Mouse (Mus musculus) limb, embryonic 10.5 days (tissue): ENCODE data around the gene A830018L16Rik. TPM values are rescaled to one million over a fixed set of nuclear protein-coding genes. Genes with fewer than 3 reads are reported as not detected.
"Not testable (repeated sequence)": the region's sequence is repeated elsewhere in the genome, so short reads cannot be mapped to it uniquely, and the experiment has no call there.

Source experiments
- DNase-seq: peaks from one replicate; pipeline ENCODE4 v3.0.0-alpha.2; 2017; ENCODE audit warnings: low spot score
- H3K27ac ChIP-seq: fragments of 300-500 bp; sonication (generic); 2 replicates; pipeline ENCODE4 v1.5.1; 2016; ENCODE audit warnings: mild to moderate bottlenecking
- H3K27me3 ChIP-seq: fragments of 300-500 bp; sonication (generic); 2 replicates; pipeline ENCODE4 v1.6.1; 2016; ENCODE audit warnings: low read depth, mild to moderate bottlenecking; ENCODE audit not compliant: poor library complexity, severe bottlenecking
- H3K36me3 ChIP-seq: fragments of 300-500 bp; sonication (generic); 2 replicates; pipeline ENCODE4 v1.6.1; 2016; ENCODE audit warnings: mild to moderate bottlenecking, moderate library complexity
- H3K4me1 ChIP-seq: fragments of 300-500 bp; sonication (generic); 2 replicates; pipeline ENCODE4 v1.6.1; 2016
- H3K4me3 ChIP-seq: fragments of 300-500 bp; sonication (generic); 2 replicates; pipeline ENCODE4 v1.5.1; 2016; ENCODE audit warnings: mild to moderate bottlenecking, moderate library complexity
- H3K9me3 ChIP-seq: fragments of 300-500 bp; sonication (generic); replicated peaks from 2 replicates; pipeline ENCODE4 v1.6.1; 2016; ENCODE audit warnings: mild to moderate bottlenecking
- WGBS: fragments of 180-500 bp; shearing (Covaris S2); methylation state at CpG from one replicate; pipeline ENCODE4 v1.1.7; 2016; 5-methylcytosine and 5-hydroxymethylcytosine counted together
- polyA plus RNA-seq: library from polyadenylated mRNA; unstranded; fragments of >200 nt; fragmentation: Nextera tagmentation; extraction: Ambion mirVana; gene quantifications from 2 replicates; pipeline ENCODE4 v1.2.1, GENCODE M21; 2016

The A830018L16Rik gene
- polyA plus RNA-seq, 1 experiment from 2014 or later, result 0.41 TPM

DNA sequence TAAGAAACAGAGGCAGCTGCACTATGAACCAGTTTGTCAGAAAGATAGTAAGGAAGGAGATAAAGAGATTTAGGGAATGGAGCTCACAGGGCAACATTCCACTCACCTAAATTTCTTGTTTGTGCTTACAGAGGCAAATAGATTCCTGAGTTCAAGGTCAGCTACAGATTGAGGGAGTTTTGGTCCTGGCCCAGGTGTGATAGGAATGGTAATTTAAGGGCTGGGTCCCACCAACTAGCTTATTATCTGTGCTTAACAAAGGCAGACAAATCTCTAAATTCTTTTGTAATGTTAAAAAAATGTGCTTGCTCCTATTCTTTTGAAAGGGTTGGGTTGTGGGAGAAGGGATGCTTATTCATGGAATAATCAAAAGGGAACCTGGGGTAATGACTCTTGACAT, 87.7 kb downstream of the A830018L16Rik start:
- H3K4me3 ChIP-seq, result no peak overlapping the region
- H3K27ac ChIP-seq, result no peak overlapping the region
- no peaks in the 10 kb centered on the region for H3K4me1 ChIP-seq
- DNase-seq, result no peak
- no peaks in the 10 kb centered on the region for H3K36me3 ChIP-seq
- no peaks in the 10 kb centered on the region for H3K9me3 ChIP-seq
- no peaks in the 10 kb centered on the region for H3K27me3 ChIP-seq

DNA sequence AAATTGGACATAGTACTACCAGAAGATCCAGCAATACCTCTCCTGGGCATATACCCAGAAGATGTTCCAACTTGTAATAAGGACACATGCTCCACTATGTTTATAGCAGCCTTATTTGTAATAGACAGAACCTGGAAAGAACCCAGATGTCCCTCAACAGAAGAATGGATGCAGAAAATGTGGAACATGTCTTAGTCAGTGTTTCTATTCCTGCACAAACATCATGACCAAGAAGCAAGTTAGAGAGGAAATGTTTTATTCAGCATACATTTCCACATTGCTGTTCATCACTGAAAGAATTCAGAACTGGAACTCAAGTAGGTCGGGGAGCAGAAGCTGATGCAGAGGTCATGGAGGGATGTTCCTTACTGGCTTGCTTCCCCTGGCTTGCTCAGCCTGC, 135.9 kb downstream of the A830018L16Rik start:
- not testable (repeated sequence) for H3K4me1 ChIP-seq

DNA sequence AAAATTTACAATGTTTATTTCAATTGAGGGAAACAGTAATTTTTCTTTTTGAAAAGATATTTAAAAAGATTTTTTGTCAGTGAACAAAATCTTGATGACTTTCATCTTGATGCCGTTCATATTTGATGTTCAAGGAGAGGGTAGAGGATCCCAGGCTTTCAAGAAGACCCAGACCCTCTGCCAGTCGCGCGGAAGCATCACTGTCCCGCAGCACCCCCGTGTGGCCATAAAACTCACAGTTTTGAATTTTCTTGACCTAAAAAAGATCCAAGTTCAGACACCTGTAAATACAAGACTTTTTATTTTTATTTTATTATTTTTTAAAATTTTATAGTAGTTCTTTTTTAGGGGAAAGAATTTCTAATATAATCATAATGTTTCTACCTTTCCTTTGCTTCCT, 151.4 kb downstream of the A830018L16Rik start:
- H3K9me3 ChIP-seq, result no peaks in the 10 kb centered on the region
- 14% methylated on average over 6 of the region's 6 CpGs for WGBS
- DNase-seq, result peak; percentile 75
- H3K4me3 ChIP-seq, result no peak overlapping the region
- H3K36me3 ChIP-seq, result no peaks in the 10 kb centered on the region
- no peaks in the 10 kb centered on the region for H3K4me1 ChIP-seq
- no peak overlapping the region for H3K27ac ChIP-seq
- H3K27me3 ChIP-seq, result no peaks in the 10 kb centered on the region

More for the DNA sequence above, 135.9 kb downstream of the A830018L16Rik start:
- not testable (repeated sequence) for H3K27me3 ChIP-seq, H3K9me3 ChIP-seq, H3K27ac ChIP-seq, H3K36me3 ChIP-seq, H3K4me3 ChIP-seq, DNase-seq
- 68% methylated on average over 1 of the region's 1 CpGs for WGBS

DNA sequence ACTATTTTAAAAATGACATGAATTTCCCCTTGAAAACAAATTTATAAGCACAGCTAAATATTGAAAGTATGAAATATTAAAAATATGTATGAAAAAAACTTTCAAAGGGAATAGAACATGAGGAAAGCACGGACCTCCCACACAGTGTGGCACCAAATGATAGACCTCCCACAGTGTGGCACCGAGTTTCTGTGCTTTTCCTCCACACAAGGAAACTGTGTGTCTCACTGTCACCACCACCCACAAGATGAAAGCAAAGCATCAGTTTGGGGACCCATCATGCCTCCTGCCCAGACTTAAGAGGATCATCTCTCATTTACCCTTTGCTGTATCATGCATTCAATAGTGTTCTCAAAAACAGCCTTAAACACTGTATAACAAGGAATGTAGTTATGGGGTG, 152.8 kb downstream of the A830018L16Rik start:
- Histone ChIP-seq H3K4me1 (no peaks in the 10 kb centered on the region), H3K27me3 (no peaks in the 10 kb centered on the region), H3K36me3 (no peaks in the 10 kb centered on the region), H3K4me3 (no peak overlapping the region), H3K9me3 (no peaks in the 10 kb centered on the region), H3K27ac (no peak overlapping the region)
- no peak for DNase-seq
- 72% methylated on average over 2 of the region's 2 CpGs for WGBS

DNA sequence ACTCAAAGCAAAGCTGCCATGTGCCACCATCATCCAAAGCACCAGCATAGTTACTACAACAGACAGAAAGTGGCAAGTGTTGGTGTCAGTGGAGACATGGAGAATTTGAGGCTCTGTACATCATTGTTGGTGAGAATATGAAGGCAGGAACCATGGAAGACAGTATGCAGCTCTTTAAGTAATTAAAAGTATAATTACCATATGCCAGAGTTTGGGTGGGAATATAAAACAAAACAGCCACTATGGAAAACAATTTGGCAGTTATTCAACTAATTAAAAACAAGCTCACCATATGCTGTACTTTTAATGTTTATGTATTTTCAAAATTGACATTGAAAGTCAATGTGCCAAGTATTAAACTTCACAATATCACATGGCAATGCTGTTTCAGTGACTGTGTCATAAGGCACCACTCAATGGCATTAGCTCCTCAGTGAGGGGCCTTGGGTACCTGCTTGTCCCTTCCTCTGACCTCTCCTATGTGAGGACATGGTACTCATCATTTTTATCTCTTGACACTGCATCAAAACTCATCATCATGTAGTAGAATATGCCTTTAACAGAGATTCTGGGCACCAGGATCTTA, 153.5 kb downstream of the A830018L16Rik start:
- Histone ChIP-seq H3K27ac (no peak overlapping the region), H3K36me3 (no peaks in the 10 kb centered on the region), H3K4me1 (no peaks in the 10 kb centered on the region), H3K9me3 (no peaks in the 10 kb centered on the region), H3K27me3 (no peaks in the 10 kb centered on the region), H3K4me3 (no peak overlapping the region)
- DNase-seq, result no peak

DNA sequence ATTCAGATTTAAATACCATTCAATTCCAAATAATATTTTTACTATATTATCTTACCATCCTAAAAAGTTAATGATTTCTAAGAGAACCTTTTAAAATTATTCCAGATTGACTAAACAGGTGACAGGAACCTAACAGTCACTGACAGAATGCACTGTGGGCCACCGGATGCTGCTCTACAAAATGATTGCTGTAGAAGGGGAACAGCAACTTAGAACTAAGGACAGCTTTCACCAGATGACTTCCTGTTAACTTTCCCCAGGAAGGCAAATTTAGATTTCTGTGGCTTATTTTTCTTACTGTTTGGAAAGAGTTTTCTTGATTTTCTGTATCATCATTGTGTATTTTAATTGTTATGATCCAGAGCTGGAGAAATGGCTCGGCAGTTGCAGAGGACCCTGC, 156.4 kb downstream of the A830018L16Rik start:
- DNase-seq, result no peak
- Histone ChIP-seq H3K36me3 (no peaks in the 10 kb centered on the region), H3K4me3 (no peak overlapping the region), H3K4me1 (no peaks in the 10 kb centered on the region), H3K9me3 (no peaks in the 10 kb centered on the region), H3K27ac (no peak overlapping the region), H3K27me3 (no peaks in the 10 kb centered on the region)
- 97% methylated on average over 2 of the region's 2 CpGs for WGBS

DNA sequence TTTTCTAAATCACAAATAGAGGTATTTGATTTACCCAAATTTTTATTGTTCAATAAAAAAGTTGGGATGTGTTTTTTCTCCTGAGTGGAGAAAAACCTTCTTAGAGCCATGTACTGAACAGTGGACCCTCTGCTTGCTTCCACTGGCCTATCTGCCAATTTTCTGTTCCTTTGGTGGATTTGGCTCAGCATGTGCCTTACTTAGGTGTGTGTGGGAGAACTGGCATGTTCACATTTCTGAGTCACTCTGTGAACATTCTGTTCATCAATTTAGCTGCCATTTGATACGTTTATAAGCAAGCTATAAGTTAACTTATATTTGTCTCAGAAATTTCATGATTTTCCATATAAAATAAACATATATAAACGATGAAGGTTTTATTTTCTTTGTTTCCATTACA, 159.6 kb downstream of the A830018L16Rik start:
- Histone ChIP-seq H3K4me3 (no peak overlapping the region), H3K36me3 (no peaks in the 10 kb centered on the region), H3K4me1 (no peaks in the 10 kb centered on the region), H3K9me3 (no peaks in the 10 kb centered on the region), H3K27ac (no peak overlapping the region), H3K27me3 (no peaks in the 10 kb centered on the region)
- no peak for DNase-seq
- WGBS, result 84% methylated on average over 2 of the region's 2 CpGs

DNA sequence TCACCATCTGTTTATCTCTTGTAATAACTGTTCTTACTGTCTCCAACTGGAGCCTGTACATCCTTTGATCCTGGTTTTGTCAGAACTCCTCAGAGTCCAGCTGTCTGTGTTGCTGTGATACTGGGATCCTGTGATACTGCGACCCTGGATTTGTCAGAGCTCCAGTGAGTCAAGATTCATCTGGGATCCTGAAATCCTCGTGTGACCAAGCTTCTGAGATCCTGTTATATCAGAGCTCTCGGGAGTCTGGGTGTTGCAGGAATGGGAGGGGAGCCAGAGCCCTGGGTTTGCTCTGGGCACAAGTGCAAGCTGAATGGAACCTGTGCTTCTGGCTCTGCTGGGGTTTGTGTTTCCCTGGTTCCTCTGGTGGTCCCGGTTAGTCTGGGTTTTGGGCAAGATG, 166.1 kb downstream of the A830018L16Rik start:
- H3K27me3 ChIP-seq, result no peaks in the 10 kb centered on the region
- no peaks in the 10 kb centered on the region for H3K4me1 ChIP-seq
- H3K36me3 ChIP-seq, result no peaks in the 10 kb centered on the region
- 77% methylated on average over 4 of the region's 4 CpGs for WGBS
- H3K4me3 ChIP-seq, result no peak overlapping the region
- no peaks in the 10 kb centered on the region for H3K9me3 ChIP-seq
- no peak for DNase-seq
- no peak overlapping the region for H3K27ac ChIP-seq

DNA sequence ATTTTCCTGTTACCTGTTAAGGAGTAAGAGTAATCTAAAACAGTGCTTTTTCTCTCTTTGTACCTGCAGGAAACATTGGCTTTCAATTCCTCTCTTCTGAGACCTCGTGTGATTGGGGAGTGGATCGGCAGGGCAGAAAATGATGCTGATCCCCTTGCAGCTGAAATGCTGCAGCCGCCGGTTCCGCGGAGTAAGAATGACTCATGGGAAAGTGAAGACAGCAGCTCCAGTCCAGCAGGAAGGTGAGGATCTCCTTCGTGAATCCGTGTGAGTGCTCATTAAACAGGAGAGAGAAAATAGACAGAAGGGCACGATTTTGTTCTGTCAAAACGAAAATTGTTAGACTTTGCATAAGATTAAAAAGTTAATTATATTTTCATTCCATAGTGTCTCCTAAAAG, 174.4 kb downstream of the A830018L16Rik start:
- 77% methylated on average over 10 of the region's 10 CpGs for WGBS
- no peaks in the 10 kb centered on the region for H3K4me1 ChIP-seq
- no peak for DNase-seq
- no peak overlapping the region for H3K27ac ChIP-seq
- no peaks in the 10 kb centered on the region for H3K27me3 ChIP-seq
- no peaks in the 10 kb centered on the region for H3K36me3 ChIP-seq
- H3K4me3 ChIP-seq, result no peak overlapping the region
- no peaks in the 10 kb centered on the region for H3K9me3 ChIP-seq

DNA sequence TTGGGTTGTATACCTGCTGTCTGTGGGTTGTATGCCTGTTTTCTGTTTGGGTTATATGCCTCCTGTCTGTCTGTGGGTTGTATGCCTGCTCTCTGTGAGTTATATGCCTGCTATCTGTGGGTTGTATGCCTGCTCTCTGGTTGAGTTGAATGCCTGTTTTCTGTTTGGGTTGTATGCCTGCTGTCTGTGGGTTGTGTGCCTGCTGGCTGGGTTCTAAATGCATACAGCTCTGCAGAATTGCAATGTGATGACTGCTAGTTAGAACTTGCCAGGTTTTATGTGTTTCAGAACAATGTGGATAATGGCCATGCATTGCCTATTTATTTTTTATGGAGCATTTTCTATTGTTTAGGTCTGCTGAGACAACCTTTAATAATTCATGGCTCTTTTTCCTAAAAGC, 236.2 kb downstream of the A830018L16Rik start:
- no peaks in the 10 kb centered on the region for H3K4me1 ChIP-seq
- H3K27ac ChIP-seq, result no peak overlapping the region
- H3K9me3 ChIP-seq, result no peaks in the 10 kb centered on the region
- H3K27me3 ChIP-seq, result no peaks in the 10 kb centered on the region
- DNase-seq, result no peak
- H3K4me3 ChIP-seq, result no peak overlapping the region
- no peaks in the 10 kb centered on the region for H3K36me3 ChIP-seq

DNA sequence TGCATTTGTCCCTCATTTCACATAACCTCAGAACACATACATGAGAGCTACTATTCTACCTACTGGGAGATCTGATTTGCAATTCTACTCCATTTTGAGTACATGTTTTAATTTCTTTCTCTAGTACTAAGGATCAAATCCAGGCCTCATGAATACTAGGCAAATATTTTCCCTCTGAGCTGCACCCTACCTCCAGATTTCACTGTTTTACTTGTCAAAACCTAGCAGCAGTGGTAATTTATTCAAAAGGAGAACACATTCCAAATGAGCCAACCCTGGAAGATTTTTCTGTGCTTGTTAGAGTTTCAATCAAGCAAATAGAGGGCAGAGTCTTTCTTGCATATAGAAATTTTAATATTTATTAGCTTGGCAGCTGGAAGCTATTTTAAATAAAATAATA, 238.9 kb downstream of the A830018L16Rik start:
- Histone ChIP-seq H3K27me3 (no peaks in the 10 kb centered on the region), H3K4me3 (no peak overlapping the region), H3K4me1 (no peaks in the 10 kb centered on the region), H3K27ac (no peak overlapping the region), H3K36me3 (no peaks in the 10 kb centered on the region), H3K9me3 (no peaks in the 10 kb centered on the region)
- DNase-seq, result no peak

DNA sequence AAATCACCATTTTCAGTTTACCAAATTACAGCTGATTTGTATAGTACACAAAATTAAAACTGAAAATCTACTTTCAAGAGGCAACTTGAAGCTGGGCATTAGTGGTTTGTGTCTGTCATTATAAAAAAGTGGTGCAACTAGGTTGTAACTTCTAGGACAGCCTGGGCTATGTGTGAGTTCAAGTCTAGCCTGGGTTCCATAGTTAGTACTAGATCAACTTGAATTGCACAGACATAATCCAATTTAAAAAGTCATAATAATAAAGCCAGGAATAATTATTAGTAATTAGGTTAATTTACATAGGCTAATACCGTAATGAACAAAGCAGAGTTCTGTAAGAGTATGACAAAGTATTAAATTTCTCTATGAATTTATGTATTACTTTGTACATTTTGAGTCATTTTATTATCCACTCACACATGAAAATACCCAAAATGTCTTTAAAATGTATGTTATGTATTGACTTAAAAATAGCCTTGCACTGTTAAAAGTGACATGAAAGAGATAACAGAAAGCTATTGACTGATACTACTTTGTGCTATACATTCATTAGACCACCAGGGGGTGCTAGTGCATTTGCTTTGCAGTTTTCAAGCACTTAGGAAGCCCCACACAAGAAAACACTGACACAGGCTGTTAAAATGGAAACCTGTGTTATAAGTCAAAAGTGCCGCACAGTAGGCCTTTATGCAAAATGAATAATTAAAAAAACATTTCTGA, 243.6 kb downstream of the A830018L16Rik start:
- 70% methylated on average over 2 of the region's 2 CpGs for WGBS

DNA sequence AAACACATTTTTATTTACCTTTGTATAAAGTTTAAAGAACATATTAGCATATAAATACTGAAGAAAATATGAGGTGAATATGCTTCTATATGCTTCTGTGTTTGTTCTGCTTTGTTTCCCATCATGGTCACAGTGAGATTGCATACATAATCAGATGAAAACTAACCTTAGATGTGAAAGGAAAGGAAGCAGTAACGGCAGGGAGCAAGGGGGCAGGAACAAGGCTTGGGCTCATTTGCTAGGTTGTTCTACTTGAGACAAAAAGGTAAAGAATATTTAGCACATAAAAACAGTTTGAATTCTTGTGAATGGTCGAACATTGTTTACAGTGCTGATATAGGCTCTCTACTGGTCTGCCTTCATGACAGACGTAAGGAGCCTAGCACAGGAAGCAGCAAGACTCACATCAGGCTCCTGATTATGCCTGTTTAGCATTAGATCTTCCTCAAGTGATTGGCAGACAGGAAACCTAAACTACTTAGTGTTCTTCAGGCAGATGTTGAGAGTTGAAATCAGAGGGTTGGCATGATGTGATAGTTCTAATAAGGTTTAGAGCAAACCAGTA, 244.2 kb downstream of the A830018L16Rik start:
- Histone ChIP-seq H3K27me3 (no peaks in the 10 kb centered on the region), H3K4me3 (no peak overlapping the region), H3K4me1 (no peaks in the 10 kb centered on the region), H3K27ac (peak overlapping the region; percentile 53; the same call in 1 of the 2 replicates), H3K9me3 (no peaks in the 10 kb centered on the region), H3K36me3 (no peaks in the 10 kb centered on the region)
- 65% methylated on average over 3 of the region's 3 CpGs for WGBS
- no peak for DNase-seq

More for the DNA sequence above, 243.6 kb downstream of the A830018L16Rik start:
- no peaks in the 10 kb centered on the region for H3K27me3 ChIP-seq
- H3K36me3 ChIP-seq, result no peaks in the 10 kb centered on the region
- no peaks in the 10 kb centered on the region for H3K4me1 ChIP-seq
- no peaks in the 10 kb centered on the region for H3K9me3 ChIP-seq
- no peak overlapping the region for H3K4me3 ChIP-seq
- peak; percentile 46 for DNase-seq
- H3K27ac ChIP-seq, result no peak overlapping the region
